Mouse (Mus musculus) kidney, adult 10 weeks (tissue): ENCODE data around the gene Vmn1r13. TPM values are rescaled to one million over a fixed set of nuclear protein-coding genes. Genes with fewer than 3 reads are reported as not detected.

ENCODE experiments used
- polyA plus RNA-seq: library from polyadenylated mRNA; stranded (reverse); fragments of 350-450 nt; fragmentation: Illumina TruSeq; extraction: RNeasy Lipid Tissue Mini Kit (QIAGEN cat#74804); gene quantifications from one replicate; pipeline ENCODE4 v1.2.3, GENCODE M21; 2014; ENCODE audit warnings: low read depth, low replicate concordance

Gene Vmn1r13
- polyA plus RNA-seq, result not detected

GRCm38 (mm10) chr6:57202990-57203389, at the start of gene Vmn1r13:
Gene Vmn1r13 (plus strand): TSS chr6:57203290.

GRCm38 (mm10) chr6:57156619-57157018, 46.5 kb upstream of the Vmn1r13 start, which contains the start of gene Vmn1r12:
Gene Vmn1r12 (plus strand): TSS chr6:57156919.

GRCm38 (mm10) chr6:57231386-57231785, 28.3 kb downstream of the Vmn1r13 start, which contains the start of gene Vmn1r14:
Gene Vmn1r14 (plus strand): TSS chr6:57231686.

GRCm38 (mm10) chr6:57257652-57258051, 54.6 kb downstream of the Vmn1r13 start, which contains the start of gene Vmn1r15:
Gene Vmn1r15 (plus strand): TSS chr6:57257952.

Other genes starting within 250 kb of the Vmn1r13 start
- not detected for gene Vmn1r5, start 233.0 kb upstream of the Vmn1r13 start, polyA plus RNA-seq
- gene Vmn1r6, start 206.0 kb upstream of the Vmn1r13 start, polyA plus RNA-seq, result not detected
- not detected for gene Vmn1r7, start 178.0 kb upstream of the Vmn1r13 start, polyA plus RNA-seq
- gene Vmn1r8, start 171.0 kb upstream of the Vmn1r13 start, polyA plus RNA-seq, result not detected
- not detected for gene Vmn1r9, start 136.5 kb upstream of the Vmn1r13 start, polyA plus RNA-seq
- not detected for gene Vmn1r10, start 93.8 kb upstream of the Vmn1r13 start, polyA plus RNA-seq
- gene Vmn1r11, start 69.8 kb upstream of the Vmn1r13 start, polyA plus RNA-seq, result not detected
- not detected for gene Vmn1r12, start 46.4 kb upstream of the Vmn1r13 start, polyA plus RNA-seq
- gene Vmn1r14, start 28.4 kb downstream of the Vmn1r13 start, polyA plus RNA-seq, result not detected
- gene Vmn1r15, start 54.7 kb downstream of the Vmn1r13 start, polyA plus RNA-seq, result not detected
- not detected for gene Vmn1r16, start 126.2 kb downstream of the Vmn1r13 start, polyA plus RNA-seq
- not detected for gene Vmn1r17, start 160.4 kb downstream of the Vmn1r13 start, polyA plus RNA-seq
- not detected for gene Vmn1r18, start 192.5 kb downstream of the Vmn1r13 start, polyA plus RNA-seq
- 0.57 TPM for gene Vmn1r19, start 200.5 kb downstream of the Vmn1r13 start, polyA plus RNA-seq
- not detected for gene Vmn1r20, start 225.6 kb downstream of the Vmn1r13 start, polyA plus RNA-seq